Mouse (Mus musculus): ENCODE measurements at regions not wholly inside any gene's neighbourhood (a gene's known extent, or its start where the extent isn't known, plus 50 kb on each side); places are given as distances from the start of the nearest gene placed in this dataset.

DNA sequence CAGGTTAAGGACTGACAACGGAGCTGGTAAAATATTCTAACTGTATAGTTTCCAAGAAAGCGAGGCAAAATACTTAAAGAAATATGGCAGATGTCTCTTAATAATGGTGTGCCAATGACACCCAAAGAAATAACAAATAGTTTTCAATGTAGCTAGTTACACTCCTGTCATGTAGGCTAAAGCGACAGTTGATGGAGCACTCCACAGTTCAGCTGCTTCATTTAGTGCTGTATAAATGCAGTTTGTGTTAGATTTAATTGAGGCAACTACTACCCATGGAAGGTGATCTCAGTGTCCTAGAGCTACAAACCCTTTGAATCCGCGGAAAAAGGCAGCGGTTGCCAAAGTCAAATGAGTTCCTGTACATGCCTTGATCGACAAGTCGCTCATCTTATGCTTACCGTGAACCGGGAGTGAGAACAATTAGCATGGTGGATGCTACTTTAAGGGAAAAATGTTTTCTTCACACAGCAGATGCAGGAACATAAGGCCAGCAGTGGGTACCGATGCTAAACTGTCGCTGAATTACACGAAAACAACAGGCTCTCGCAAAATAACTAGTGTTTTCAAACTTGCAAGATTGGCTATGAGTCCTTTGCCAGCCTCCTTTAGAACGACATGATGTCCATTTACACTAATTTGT lies 961.4 kb downstream of the Mat2b start:
- H3K9ac ChIP-seq: no peak overlapping the region
- WGBS: 87% methylated on average over 15 of the region's 15 CpGs
- no peak overlapping the region for H3K4me3 ChIP-seq
- ATAC-seq (ENCODE audit: insufficient number of reproducible peaks, low FRiP score): no peak
- H3K36me3 ChIP-seq: no peaks in the 10 kb centered on the region
- H3K4me1 ChIP-seq (replicated peaks): no peaks in the 10 kb centered on the region
- no peaks in the 10 kb centered on the region for H3K9me3 ChIP-seq (replicated peaks)
- H3K4me2 ChIP-seq: no peak overlapping the region
- no peak overlapping the region for H3K27ac ChIP-seq (ENCODE audit: poor library complexity, severe bottlenecking)
- no peaks in the 10 kb centered on the region for H3K27me3 ChIP-seq (replicated peaks)

GRCm38 (mm10) chr11:39723621-39724020 lies 971.4 kb downstream of the Mat2b start:
- Histone ChIP-seq H3K4me3 (no peak overlapping the region), H3K4me2 (no peak overlapping the region), H3K27ac (ENCODE audit: poor library complexity, severe bottlenecking) (no peak overlapping the region), H3K27me3 (replicated peaks) (no peaks in the 10 kb centered on the region), H3K9me3 (replicated peaks) (no peaks in the 10 kb centered on the region), H3K36me3 (no peaks in the 10 kb centered on the region), H3K9ac (no peak overlapping the region), H3K4me1 (replicated peaks) (no peaks in the 10 kb centered on the region)
- ATAC-seq (ENCODE audit: insufficient number of reproducible peaks, low FRiP score): no peak

GRCm38 (mm10) chr11:39678521-39678920 lies 1016.5 kb downstream of the Mat2b start:
- no peaks in the 10 kb centered on the region for H3K36me3 ChIP-seq
- H3K4me1 ChIP-seq (replicated peaks): no peaks in the 10 kb centered on the region
- H3K27me3 ChIP-seq (replicated peaks): no peaks in the 10 kb centered on the region
- H3K4me2 ChIP-seq: no peak overlapping the region
- H3K9me3 ChIP-seq (replicated peaks): no peaks in the 10 kb centered on the region
- H3K27ac ChIP-seq (ENCODE audit: poor library complexity, severe bottlenecking): no peak overlapping the region
- ATAC-seq (ENCODE audit: insufficient number of reproducible peaks, low FRiP score): no peak
- no peak overlapping the region for H3K4me3 ChIP-seq
- H3K9ac ChIP-seq: no peak overlapping the region
- WGBS: 79% methylated on average over 2 of the region's 2 CpGs

DNA sequence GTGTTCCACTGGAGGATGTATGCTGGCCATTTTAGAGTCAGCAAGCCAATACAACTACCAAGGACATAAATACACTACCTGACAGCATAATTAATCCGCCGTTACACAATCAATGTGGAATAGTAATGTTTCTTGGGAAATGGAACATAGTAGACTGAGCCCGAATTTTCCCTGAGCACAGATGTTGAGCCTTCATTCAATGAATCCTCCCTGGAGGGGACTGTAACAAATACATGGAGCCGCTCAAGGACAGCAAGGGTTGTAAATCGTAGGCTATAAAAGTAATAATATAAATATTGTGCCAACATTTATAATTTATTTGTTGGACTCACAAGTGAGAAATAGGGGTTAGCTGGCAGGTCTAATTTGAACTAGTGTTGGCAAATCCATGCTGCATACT lies 1041.4 kb downstream of the Mat2b start:
- Histone ChIP-seq H3K4me2 (no peak overlapping the region), H3K4me3 (no peak overlapping the region), H3K36me3 (no peaks in the 10 kb centered on the region), H3K4me1 (replicated peaks) (no peaks in the 10 kb centered on the region), H3K27ac (ENCODE audit: poor library complexity, severe bottlenecking) (no peak overlapping the region), H3K9me3 (replicated peaks) (no peaks in the 10 kb centered on the region), H3K27me3 (replicated peaks) (no peaks in the 10 kb centered on the region), H3K9ac (no peak overlapping the region)
- WGBS: 82% methylated on average over 5 of the region's 5 CpGs
- ATAC-seq (ENCODE audit: insufficient number of reproducible peaks, low FRiP score): no peak

DNA sequence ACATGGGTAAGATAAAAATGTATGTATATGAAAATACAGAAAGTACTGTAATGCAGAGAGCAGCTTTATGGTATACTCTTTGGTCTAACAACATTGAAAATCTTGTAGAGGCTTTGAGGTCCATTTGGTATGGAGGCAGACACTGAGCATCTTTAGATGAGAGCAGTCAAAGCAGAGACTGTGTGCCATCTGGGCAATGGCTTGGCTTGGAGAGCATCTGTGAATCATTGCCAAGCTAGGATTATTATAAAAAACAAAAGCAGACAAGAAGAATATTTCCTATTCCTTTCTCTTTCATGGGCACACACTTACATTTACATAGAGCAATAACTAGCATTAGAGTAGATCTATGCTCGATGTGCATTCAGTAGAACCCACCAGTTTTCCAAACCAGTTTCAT lies 1075.6 kb downstream of the Mat2b start:
- H3K9me3 ChIP-seq (replicated peaks): no peaks in the 10 kb centered on the region
- H3K9ac ChIP-seq: no peak overlapping the region
- ATAC-seq (ENCODE audit: insufficient number of reproducible peaks, low FRiP score): no peak
- no peaks in the 10 kb centered on the region for H3K27me3 ChIP-seq (replicated peaks)
- no peak overlapping the region for H3K4me2 ChIP-seq
- H3K4me3 ChIP-seq: no peak overlapping the region
- 87% methylated on average over 1 of the region's 1 CpGs for WGBS
- H3K27ac ChIP-seq (ENCODE audit: poor library complexity, severe bottlenecking): no peak overlapping the region
- H3K4me1 ChIP-seq (replicated peaks): no peaks in the 10 kb centered on the region
- H3K36me3 ChIP-seq: no peaks in the 10 kb centered on the region

GRCm38 (mm10) chr11:39615843-39616242 lies 1079.2 kb downstream of the Mat2b start:
- Histone ChIP-seq H3K4me1 (replicated peaks) (no peaks in the 10 kb centered on the region), H3K9me3 (replicated peaks) (no peaks in the 10 kb centered on the region), H3K36me3 (no peaks in the 10 kb centered on the region), H3K4me3 (no peak overlapping the region), H3K9ac (no peak overlapping the region), H3K4me2 (no peak overlapping the region), H3K27me3 (replicated peaks) (no peaks in the 10 kb centered on the region), H3K27ac (ENCODE audit: poor library complexity, severe bottlenecking) (no peak overlapping the region)
- no peak for ATAC-seq (ENCODE audit: insufficient number of reproducible peaks, low FRiP score)
- WGBS: 74% methylated on average over 3 of the region's 3 CpGs

DNA sequence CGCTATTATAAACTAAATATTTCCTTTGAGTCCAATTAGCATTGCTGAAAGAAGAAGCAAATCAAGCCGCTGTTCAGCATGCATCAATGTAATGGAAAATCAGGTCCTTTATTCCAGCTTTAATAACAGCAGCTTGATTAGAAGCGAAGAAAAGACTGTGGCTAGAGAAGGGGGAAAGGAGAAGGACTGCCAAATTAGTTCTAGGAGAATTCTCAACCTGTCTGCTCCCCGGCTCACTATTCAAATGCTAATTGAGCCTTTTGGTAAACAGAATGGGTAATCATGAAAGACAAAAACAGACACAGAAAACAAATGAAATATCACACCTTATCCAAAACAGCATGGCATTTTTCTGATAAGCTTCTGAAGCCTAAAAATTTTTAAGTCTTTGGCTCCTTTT lies 1098.5 kb downstream of the Mat2b start:
- Histone ChIP-seq H3K36me3 (no peaks in the 10 kb centered on the region), H3K27me3 (replicated peaks) (no peaks in the 10 kb centered on the region), H3K4me3 (no peak overlapping the region), H3K4me2 (no peak overlapping the region), H3K27ac (ENCODE audit: poor library complexity, severe bottlenecking) (no peak overlapping the region), H3K4me1 (replicated peaks) (no peaks in the 10 kb centered on the region), H3K9ac (no peak overlapping the region), H3K9me3 (replicated peaks) (no peaks in the 10 kb centered on the region)
- 36% methylated on average over 4 of the region's 4 CpGs for WGBS
- ATAC-seq (ENCODE audit: insufficient number of reproducible peaks, low FRiP score): no peak

DNA sequence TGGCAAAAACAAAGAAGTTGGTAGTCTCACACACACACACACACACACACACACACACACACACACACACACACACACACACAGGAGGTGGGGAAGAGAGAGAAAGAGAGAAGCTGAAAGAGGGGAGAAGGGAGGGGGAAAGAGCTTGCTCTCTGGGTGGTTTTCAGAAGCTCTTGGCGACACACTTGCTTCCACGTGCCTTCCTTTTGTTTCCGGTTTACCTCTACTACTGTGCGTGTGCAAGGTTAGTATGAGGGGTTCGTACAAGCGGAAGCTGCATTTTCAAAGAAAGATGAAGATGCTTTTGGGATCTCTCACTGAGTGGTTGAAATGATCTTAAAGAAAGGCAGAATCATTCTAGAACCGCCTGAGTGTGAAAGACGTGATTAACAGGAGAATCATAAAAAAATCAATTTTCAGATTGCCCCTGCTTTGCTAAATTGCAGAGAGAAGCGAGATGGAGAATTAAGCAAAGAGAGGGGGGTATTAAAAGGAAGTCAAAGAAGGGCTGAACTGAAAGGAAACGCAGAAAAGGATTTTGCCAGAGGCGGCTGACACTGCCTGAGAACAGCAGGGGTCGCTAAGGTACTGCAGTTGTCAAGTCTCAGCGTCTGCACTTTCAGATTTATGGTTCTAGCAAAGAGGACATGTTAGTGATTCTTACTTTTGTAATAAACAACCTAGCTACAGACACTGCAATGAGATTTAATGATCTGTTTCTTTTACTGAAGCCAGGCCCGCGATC lies 1106.2 kb downstream of the Mat2b start:
- Histone ChIP-seq H3K9ac (no peak overlapping the region), H3K27ac (ENCODE audit: poor library complexity, severe bottlenecking) (no peak overlapping the region), H3K4me1 (replicated peaks) (no peaks in the 10 kb centered on the region), H3K27me3 (replicated peaks) (no peaks in the 10 kb centered on the region), H3K4me3 (peak overlapping the region; percentile 27), H3K4me2 (peak overlapping the region; percentile 43), H3K36me3 (no peaks in the 10 kb centered on the region), H3K9me3 (replicated peaks) (no peaks in the 10 kb centered on the region)
- no peak for ATAC-seq (ENCODE audit: insufficient number of reproducible peaks, low FRiP score)
- WGBS: 19% methylated on average over 15 of the region's 15 CpGs

DNA sequence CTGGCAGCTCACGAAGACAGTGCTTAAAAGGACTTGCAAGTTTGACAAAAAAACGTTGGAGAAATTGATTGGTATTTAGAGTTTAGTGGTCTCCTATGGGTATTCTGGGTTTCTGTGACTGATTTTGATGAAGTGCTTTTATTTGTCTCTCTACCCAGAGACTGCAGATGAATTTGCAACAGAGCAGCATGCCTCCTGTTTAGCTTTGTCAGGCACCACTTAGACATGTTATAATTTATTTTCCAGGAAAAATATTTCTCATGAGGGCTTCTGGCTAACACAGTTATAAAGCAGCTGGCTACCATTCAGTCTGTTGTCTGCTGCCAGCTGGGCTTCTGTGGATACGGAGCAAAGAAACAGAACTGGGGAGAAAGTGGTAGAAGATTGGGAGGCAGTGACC lies 1136.7 kb downstream of the Mat2b start:
- H3K27ac ChIP-seq (ENCODE audit: poor library complexity, severe bottlenecking): no peak overlapping the region

GRCm38 (mm10) chr11:39550066-39550465 lies 1144.9 kb downstream of the Mat2b start:
- WGBS: 71% methylated on average over 3 of the region's 3 CpGs
- Histone ChIP-seq H3K4me1 (replicated peaks) (no peaks in the 10 kb centered on the region), H3K9me3 (replicated peaks) (no peaks in the 10 kb centered on the region), H3K4me3 (no peak overlapping the region), H3K27ac (ENCODE audit: poor library complexity, severe bottlenecking) (no peak overlapping the region), H3K36me3 (no peaks in the 10 kb centered on the region), H3K27me3 (replicated peaks) (no peaks in the 10 kb centered on the region), H3K9ac (no peak overlapping the region), H3K4me2 (no peak overlapping the region)
- no peak for ATAC-seq (ENCODE audit: insufficient number of reproducible peaks, low FRiP score)

More for the DNA sequence above, 1136.7 kb downstream of the Mat2b start:
- Histone ChIP-seq H3K4me1 (replicated peaks) (no peaks in the 10 kb centered on the region), H3K4me2 (no peak overlapping the region), H3K9ac (no peak overlapping the region), H3K36me3 (no peaks in the 10 kb centered on the region), H3K9me3 (replicated peaks) (no peaks in the 10 kb centered on the region), H3K4me3 (no peak overlapping the region), H3K27me3 (replicated peaks) (no peaks in the 10 kb centered on the region)
- no peak for ATAC-seq (ENCODE audit: insufficient number of reproducible peaks, low FRiP score)
- 49% methylated on average over 3 of the region's 3 CpGs for WGBS

DNA sequence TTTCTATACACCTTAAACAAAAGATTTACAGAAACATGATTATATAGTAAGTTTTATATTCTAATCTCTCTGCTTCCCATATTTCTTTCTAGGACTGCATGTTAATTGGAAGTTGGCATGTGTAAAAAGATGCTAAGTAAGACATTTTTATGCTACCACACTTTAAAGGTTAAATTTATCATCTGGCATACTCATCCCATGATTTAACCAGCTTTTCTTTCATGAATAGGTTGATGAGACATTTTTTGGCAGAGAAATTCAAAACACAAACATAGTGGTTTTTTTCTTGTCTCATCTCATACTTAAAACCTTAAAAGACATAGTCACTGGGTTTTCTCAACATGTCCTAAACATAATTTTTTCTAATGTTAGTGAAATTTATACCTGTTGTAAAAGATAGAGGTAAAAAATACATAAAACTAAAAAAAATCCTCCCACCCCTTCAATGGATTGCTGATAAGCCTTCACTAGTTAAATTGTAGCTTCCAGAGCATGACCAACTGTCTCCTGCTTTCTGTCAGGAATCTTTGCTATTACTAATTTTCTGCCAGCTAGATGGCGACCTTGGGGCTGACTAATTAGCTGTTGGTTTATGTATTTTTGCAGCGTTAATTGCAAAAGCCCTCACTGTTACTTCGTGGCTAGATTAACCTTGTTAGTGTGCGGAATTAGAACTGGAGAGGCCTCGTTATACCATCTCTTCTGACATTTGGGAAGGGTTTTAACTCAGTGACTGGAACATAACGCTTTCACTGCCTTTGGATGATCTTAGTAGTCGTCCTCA lies 1169.9 kb downstream of the Mat2b start:
- H3K4me1 ChIP-seq (replicated peaks): no peaks in the 10 kb centered on the region
- WGBS: 54% methylated on average over 7 of the region's 7 CpGs
- no peak overlapping the region for H3K9ac ChIP-seq
- no peaks in the 10 kb centered on the region for H3K9me3 ChIP-seq (replicated peaks)
- H3K4me3 ChIP-seq: no peak overlapping the region
- no peak overlapping the region for H3K4me2 ChIP-seq
- no peaks in the 10 kb centered on the region for H3K36me3 ChIP-seq
- no peak for ATAC-seq (ENCODE audit: insufficient number of reproducible peaks, low FRiP score)
- no peak overlapping the region for H3K27ac ChIP-seq (ENCODE audit: poor library complexity, severe bottlenecking)
- H3K27me3 ChIP-seq (replicated peaks): no peaks in the 10 kb centered on the region
